Mouse (Mus musculus) hindbrain, postnatal 0 days (tissue): Measurements from ENCODE around the gene Ttll11. TPM values are rescaled to one million over a fixed set of nuclear protein-coding genes. Genes with fewer than 3 reads are reported as not detected.
A peak's percentile ranks its signal among the peaks of the same experiment; 100 is the strongest.

ENCODE experiments used
- ATAC-seq: fragments of 200-750 bp; cut with Nextera tagmentation; 2 replicates; pipeline ENCODE4 v1.8.0; 2017; ENCODE audit warnings: mild to moderate bottlenecking, moderate TSS enrichment, moderate library complexity
- DNase-seq: peaks from one replicate; pipeline ENCODE4 v3.0.0-alpha.2; 2015; ENCODE audit warnings: low spot score
- H3K27ac ChIP-seq: fragments of 300-500 bp; sonication (generic); 2 replicates; pipeline ENCODE4 v1.5.1; 2014; ENCODE audit warnings: mild to moderate bottlenecking
- H3K27me3 ChIP-seq: fragments of 300-500 bp; sonication (generic); 2 replicates; pipeline ENCODE4 v1.6.1; 2014; ENCODE audit warnings: low read length, mixed read lengths; ENCODE audit not compliant: insufficient read depth
- H3K36me3 ChIP-seq: fragments of 300-500 bp; sonication (generic); 2 replicates; pipeline ENCODE4 v1.6.1; 2014; ENCODE audit warnings: low read length, mixed read lengths; ENCODE audit not compliant: insufficient read depth
- H3K4me1 ChIP-seq: fragments of 300-500 bp; sonication (generic); 2 replicates; pipeline ENCODE4 v1.6.1; 2014; ENCODE audit warnings: antibody characterized with exemption, low read length, mixed read lengths; ENCODE audit not compliant: insufficient read depth
- H3K4me2 ChIP-seq: fragments of 300-500 bp; sonication (generic); 2 replicates; pipeline ENCODE4 v1.6.1; 2014; ENCODE audit warnings: low read depth, mild to moderate bottlenecking, low read length, moderate library complexity, mixed read lengths
- H3K4me3 ChIP-seq: fragments of 300-500 bp; sonication (generic); 2 replicates; pipeline ENCODE4 v1.5.1; 2014; ENCODE audit warnings: low read length
- H3K9ac ChIP-seq: fragments of 300-500 bp; sonication (generic); replicated peaks from 2 replicates; pipeline ENCODE4 v1.6.1; 2014; ENCODE audit warnings: mild to moderate bottlenecking, low read length, moderate library complexity, mixed read lengths
- H3K9me3 ChIP-seq: fragments of 300-500 bp; sonication (generic); 2 replicates; pipeline ENCODE4 v1.6.1; 2016; ENCODE audit warnings: low read length, mixed read lengths
- CTCF ChIP-seq: IDR thresholded peaks from 2 replicates; pipeline ENCODE4 v1.5.1; 2016; ENCODE audit warnings: antibody characterized with exemption, control low read depth, low read depth
- WGBS: fragments of 180-500 bp; shearing (Covaris S2); extraction: QIAGEN DNeasy Blood & Tissue Kit; methylation state at CpG from one replicate; pipeline ENCODE4 v1.1.7; 2014; 5-methylcytosine and 5-hydroxymethylcytosine counted together
- polyA plus RNA-seq: library from polyadenylated mRNA; unstranded; fragments of >200 nt; fragmentation: Nextera tagmentation; extraction: Ambion mirVana; gene quantifications from 2 replicates; pipeline ENCODE4 v1.2.1, GENCODE M21; 2015
- total RNA-seq: library from RNA; depleted of rRNA; stranded (reverse); fragments of >200 nt; gene quantifications from 2 replicates; pipeline ENCODE4 v1.2.3, GENCODE M21; 2014

Ttll11 gene
- total and polyA plus RNA-seq, 2 experiments from 2014 or later = 5.8 to 8.2 TPM

DNA sequence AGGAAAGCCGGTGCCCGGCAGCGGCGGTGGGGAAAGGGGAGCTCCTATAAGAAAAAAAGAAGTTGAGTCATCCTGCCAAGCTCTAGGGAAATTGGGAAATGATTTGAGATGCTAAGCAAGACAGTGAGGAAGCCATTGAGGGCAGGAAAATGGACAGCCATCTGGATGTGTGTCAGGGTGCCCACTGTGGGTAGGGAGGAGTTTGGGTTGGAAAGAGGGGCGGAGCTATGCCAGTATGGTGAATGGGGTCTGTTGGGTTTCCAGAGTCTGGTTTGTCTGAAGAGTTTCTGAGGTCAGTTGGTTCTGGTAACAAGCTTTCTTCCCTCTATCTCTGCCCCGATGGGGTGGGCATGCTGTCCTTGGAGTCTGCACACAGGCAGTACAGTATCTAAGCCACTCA, 256.4 kb downstream of the Ttll11 start:
- no peak for DNase-seq
- no peak for ATAC-seq
- Histone ChIP-seq H3K4me2 (no peak overlapping the region), H3K27ac (no peak overlapping the region), H3K9ac (no peak overlapping the region), H3K27me3 (no peaks in the 10 kb centered on the region), H3K4me1 (no peaks in the 10 kb centered on the region; the same call in 1 of the 2 replicates), H3K36me3 (peaks cover 46% of the 10 kb centered on the region), H3K4me3 (no peak overlapping the region), H3K9me3 (no peaks in the 10 kb centered on the region)
- TF ChIP-seq CTCF = no peak
- 84% methylated on average over 6 of the region's 6 CpGs for WGBS

DNA sequence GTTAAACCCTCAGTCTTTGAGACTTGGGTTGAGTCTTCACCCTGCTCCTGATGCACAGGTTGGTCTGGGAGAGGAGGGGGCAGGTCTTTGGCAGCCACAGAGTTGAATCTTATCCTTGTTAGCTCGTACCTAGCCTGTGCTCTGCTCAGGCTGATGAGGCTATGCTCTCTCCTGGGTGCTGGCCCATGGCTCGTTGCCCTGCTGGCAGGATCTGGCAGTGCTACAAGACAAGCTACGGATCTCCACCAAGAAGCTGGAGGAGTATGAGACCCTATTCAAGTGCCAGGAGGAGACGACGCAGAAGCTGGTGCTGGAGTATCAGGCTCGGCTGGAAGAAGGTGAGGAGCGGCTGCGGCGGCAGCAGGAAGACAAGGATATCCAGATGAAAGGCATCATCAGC, 256.9 kb downstream of the Ttll11 start:
- 77% methylated on average over 9 of the region's 9 CpGs for WGBS
- no peak for DNase-seq

DNA sequence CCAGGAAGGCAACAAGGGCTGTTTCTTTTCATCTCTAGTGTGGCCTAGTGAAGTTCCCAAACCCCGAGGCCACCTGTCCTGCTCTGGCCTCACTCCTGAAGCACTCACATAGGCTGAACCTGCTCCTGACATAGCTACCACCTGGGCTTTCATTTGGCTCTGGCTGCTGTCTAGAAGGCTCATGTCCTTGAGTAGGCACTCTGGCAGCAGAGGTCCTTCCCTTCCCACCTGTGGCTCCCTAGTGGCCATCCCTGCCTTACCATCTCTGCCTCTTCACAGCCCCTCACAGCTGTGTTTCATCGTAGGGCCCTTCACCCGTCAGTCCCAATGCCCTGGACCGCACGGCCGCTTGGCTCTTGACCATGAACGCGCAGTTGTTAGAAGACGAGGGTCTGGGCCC, 258.8 kb downstream of the Ttll11 start:
- 83% methylated on average over 9 of the region's 9 CpGs for WGBS
- H3K9me3 ChIP-seq = no peaks in the 10 kb centered on the region
- H3K27ac ChIP-seq = no peak overlapping the region
- H3K4me1 ChIP-seq = no peaks in the 10 kb centered on the region; the same call in 1 of the 2 replicates
- no peaks in the 10 kb centered on the region for H3K27me3 ChIP-seq
- no peak overlapping the region for H3K9ac ChIP-seq
- TF ChIP-seq CTCF = no peak
- H3K36me3 ChIP-seq = peaks cover 49% of the 10 kb centered on the region
- ATAC-seq (0 out of 2 replicates have a peak, but pooled peaks have one; percentile 0), DNase-seq (no peak)
- H3K4me2 ChIP-seq = no peak overlapping the region
- H3K4me3 ChIP-seq = no peak overlapping the region

More for the DNA sequence above, 256.9 kb downstream of the Ttll11 start:
- no peak overlapping the region for H3K27ac ChIP-seq
- no peaks in the 10 kb centered on the region for H3K27me3 ChIP-seq
- H3K9ac ChIP-seq = no peak overlapping the region
- H3K9me3 ChIP-seq = no peaks in the 10 kb centered on the region
- no peak overlapping the region for H3K4me2 ChIP-seq
- TF ChIP-seq CTCF = peak; percentile 32; the same call in 1 of the 2 replicates
- no peak for ATAC-seq
- H3K4me1 ChIP-seq = no peaks in the 10 kb centered on the region; the same call in 1 of the 2 replicates
- peaks cover 45% of the 10 kb centered on the region for H3K36me3 ChIP-seq
- no peak overlapping the region for H3K4me3 ChIP-seq

DNA sequence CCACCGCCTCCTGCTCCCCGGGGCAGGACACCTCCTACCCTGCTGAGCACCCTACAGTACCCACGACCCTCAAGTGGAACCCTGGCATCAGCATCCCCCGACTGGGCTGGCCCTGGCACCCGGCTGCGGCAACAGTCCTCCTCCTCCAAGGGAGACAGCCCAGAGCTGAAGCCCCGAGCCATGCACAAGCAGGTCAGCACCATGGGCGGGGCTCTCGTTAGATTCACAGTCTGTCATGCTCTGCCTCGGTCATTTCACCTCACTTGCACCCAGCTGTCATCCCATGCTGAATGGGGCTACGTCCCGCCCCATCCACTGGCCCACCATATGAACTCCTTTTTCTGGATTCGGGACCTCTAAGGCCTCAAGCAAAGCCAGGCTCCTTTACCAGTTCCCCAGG, 259.2 kb downstream of the Ttll11 start:
- DNase-seq = no peak
- no peak for TF ChIP-seq CTCF
- Histone ChIP-seq H3K4me3 (no peak overlapping the region), H3K27ac (0 out of 2 replicates have a peak overlapping the region, but pooled peaks have one; percentile 7), H3K36me3 (peaks cover 50% of the 10 kb centered on the region), H3K9me3 (no peaks in the 10 kb centered on the region), H3K9ac (no peak overlapping the region), H3K27me3 (no peaks in the 10 kb centered on the region), H3K4me2 (no peak overlapping the region), H3K4me1 (no peaks in the 10 kb centered on the region; the same call in 1 of the 2 replicates)
- WGBS = 72% methylated on average over 13 of the region's 13 CpGs
- peak; percentile 31 for ATAC-seq

DNA sequence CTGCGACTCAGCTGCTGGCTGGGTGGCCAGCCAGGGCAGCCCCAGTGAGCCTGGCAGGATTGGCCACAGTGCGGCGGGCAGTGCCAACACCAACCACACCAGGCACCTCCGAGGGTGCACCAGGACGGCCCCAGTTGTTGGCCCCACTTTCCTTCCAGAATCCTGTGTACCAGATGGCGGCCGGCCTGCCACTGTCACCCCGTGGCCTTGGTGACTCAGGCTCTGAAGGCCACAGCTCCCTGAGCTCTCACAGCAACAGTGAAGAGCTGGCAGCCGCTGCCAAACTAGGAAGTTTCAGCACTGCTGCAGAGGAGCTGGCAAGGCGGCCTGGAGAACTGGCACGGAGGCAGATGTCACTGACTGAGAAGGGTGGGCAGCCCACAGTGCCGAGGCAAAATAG, 259.6 kb downstream of the Ttll11 start:
- WGBS = 69% methylated on average over 12 of the region's 12 CpGs
- no peak for TF ChIP-seq CTCF
- no peak overlapping the region for H3K9ac ChIP-seq
- DNase-seq (peak; percentile 78), ATAC-seq (peak; percentile 54)
- no peaks in the 10 kb centered on the region; the same call in 1 of the 2 replicates for H3K4me1 ChIP-seq
- H3K27ac ChIP-seq = peak overlapping the region; percentile 7; the same call in 1 of the 2 replicates
- no peak overlapping the region for H3K4me2 ChIP-seq
- H3K9me3 ChIP-seq = no peaks in the 10 kb centered on the region
- H3K27me3 ChIP-seq = no peaks in the 10 kb centered on the region
- H3K36me3 ChIP-seq = peaks cover 54% of the 10 kb centered on the region
- no peak overlapping the region for H3K4me3 ChIP-seq

DNA sequence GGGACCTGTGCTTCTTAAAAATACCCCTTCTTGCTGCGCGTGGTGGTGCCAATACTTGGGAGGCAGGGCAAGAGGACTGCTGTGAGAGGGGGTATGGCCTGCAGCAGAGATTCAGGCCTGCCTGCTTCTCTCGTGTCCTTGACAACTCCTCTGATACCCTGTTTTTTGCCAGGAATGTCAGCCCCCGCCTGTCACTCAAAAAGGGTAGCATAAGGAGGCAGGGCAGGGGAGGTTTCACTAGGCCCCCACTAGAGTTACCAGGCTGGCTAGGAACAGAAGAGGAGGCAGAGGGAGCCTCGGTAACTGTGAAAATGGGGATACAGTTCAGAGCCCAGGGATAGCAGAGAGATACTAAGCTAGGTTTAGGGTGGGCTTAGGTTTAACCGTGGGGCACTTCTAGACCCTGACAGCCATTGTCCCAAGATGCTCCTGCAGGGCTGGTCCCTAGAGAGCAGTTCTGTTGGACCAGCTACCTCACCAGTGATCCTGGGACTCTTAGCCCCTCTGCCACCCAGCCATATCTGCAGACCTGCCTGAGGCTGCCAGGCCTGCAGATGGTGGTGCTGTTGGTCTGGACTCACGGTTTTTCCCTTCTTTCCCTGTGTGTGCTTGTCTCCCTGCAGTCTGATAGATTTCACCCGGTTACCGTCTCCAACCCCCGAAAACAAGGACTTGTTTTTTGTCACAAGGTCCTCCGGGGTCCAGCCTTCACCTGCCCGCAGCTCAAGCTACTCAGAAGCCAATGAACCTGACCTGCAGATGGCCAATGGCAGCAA, 260.3 kb downstream of the Ttll11 start:
- Histone ChIP-seq H3K27me3 (no peaks in the 10 kb centered on the region), H3K9ac (no peak overlapping the region), H3K36me3 (peaks cover 58% of the 10 kb centered on the region), H3K4me1 (no peaks in the 10 kb centered on the region; the same call in 1 of the 2 replicates), H3K9me3 (no peaks in the 10 kb centered on the region), H3K4me3 (no peak overlapping the region), H3K27ac (peak overlapping the region; percentile 7; the same call in 1 of the 2 replicates), H3K4me2 (no peak overlapping the region)
- DNase-seq (no peak), ATAC-seq (no peak)
- 63% methylated on average over 12 of the region's 12 CpGs for WGBS
- TF ChIP-seq CTCF = no peak

DNA sequence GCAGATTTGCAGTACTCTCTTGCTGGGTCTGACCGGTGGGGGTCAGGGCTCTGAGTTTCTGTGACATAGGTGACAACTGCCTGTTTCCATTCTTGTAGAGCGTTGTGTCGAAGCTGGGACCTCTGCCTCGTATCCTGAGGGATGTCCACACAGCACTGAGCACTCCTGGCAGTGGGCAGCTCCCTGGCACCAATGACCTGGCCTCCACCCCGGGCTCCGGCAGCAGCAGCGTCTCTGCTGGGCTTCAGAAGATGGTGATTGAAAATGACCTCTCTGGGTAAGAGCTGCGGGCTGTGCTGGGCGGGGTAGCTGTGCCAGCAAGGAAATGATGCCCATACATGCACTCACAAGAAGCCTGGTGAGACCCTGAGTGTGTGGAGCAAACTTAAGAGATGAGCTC, 261.1 kb downstream of the Ttll11 start:
- WGBS = 82% methylated on average over 9 of the region's 9 CpGs
- Histone ChIP-seq H3K36me3 (peaks cover 58% of the 10 kb centered on the region), H3K4me3 (no peak overlapping the region), H3K9me3 (no peaks in the 10 kb centered on the region), H3K4me1 (no peaks in the 10 kb centered on the region; the same call in 1 of the 2 replicates), H3K4me2 (no peak overlapping the region), H3K27ac (no peak overlapping the region), H3K9ac (no peak overlapping the region), H3K27me3 (no peaks in the 10 kb centered on the region)
- DNase-seq = no peak
- no peak for ATAC-seq
- no peak for TF ChIP-seq CTCF
